Comparison of ENCODE assay signal across 9 mouse cellular contexts in genomic region chr10:102491792-102492191, GRCm38 (mm10). TPM values are rescaled to one million over a fixed set of nuclear protein-coding genes. Genes with fewer than 3 reads are reported as not detected.
A peak's percentile ranks its signal among the peaks of the same experiment; 100 is the strongest.
DNase-seq lines count a peak whose midpoint lies in the region; ATAC-seq and TF ChIP-seq lines count a peak whose summit lies in the region.
"Had no signal": no experiment of that assay in that cellular context is flagged by ENCODE, and none has a peak within 500 bp of the region (broad histone marks: within the 10 kb centered on the region; RNA-seq: fewer than 3 reads in every experiment).

No protein-coding gene starts in this region.

- no peak for TF ChIP-seq EP300 in MEL (IDR thresholded peaks at IDR 0.05; ENCODE audit: low read depth in 1 of 2, low read length in 2 of 2)

- peak; percentile 35 to 56 (median 48) for TF ChIP-seq CTCF in MEL (IDR thresholded peaks at IDR 0.05 in 2 of 3, conservative IDR thresholded peaks at IDR 0.05 in 1 of 3; ENCODE audit: control insufficient read depth in 1 of 3, insufficient read depth in 1 of 3, low read depth in 2 of 3, low read length in 3 of 3, poor library complexity in 1 of 3, severe bottlenecking in 1 of 3)

- WGBS in hindbrain, embryonic 10.5 days, result 18% methylated on average over 3 of the region's 3 CpGs
- 21% methylated on average over 3 of the region's 3 CpGs for WGBS in hindbrain, embryonic 12.5 days
- 17% methylated on average over 3 of the region's 3 CpGs for WGBS in limb, embryonic 11.5 days
- 19% methylated on average over 3 of the region's 3 CpGs for whole genome bisulfite sequencing in heart, embryonic 11.5 days (ENCODE audit: insufficient replicate concordance)

- H3K9ac ChIP-seq in hindbrain, embryonic 12.5 days, result no peak overlapping the region
- no peak overlapping the region for H3K9ac ChIP-seq in MEL (ENCODE audit: control insufficient read depth, low read depth, low read length, poor library complexity, severe bottlenecking)
- no peak overlapping the region for H3K9ac ChIP-seq in limb, embryonic 11.5 days (ENCODE audit: low read length)
- H3K9ac ChIP-seq in heart, embryonic 11.5 days (ENCODE audit: low read depth, low read length), result no peak overlapping the region
- H3K9ac ChIP-seq: embryonic facial prominence, embryonic 12.5 days had no signal

- no peak for TF ChIP-seq POLR2A in MEL (IDR thresholded peaks at IDR 0.05; ENCODE audit: control insufficient read depth in 1 of 2, insufficient read depth in 1 of 2, low read depth in 1 of 2, low read length in 2 of 2, poor library complexity in 1 of 2)

- no peak overlapping the region for H3K27ac ChIP-seq in hindbrain, embryonic 10.5 days
- no peak overlapping the region for H3K27ac ChIP-seq in hindbrain, embryonic 12.5 days
- no peak overlapping the region for H3K27ac ChIP-seq in MEL (ENCODE audit: control insufficient read depth, low read depth, low read length)
- H3K27ac ChIP-seq in limb, embryonic 11.5 days (replicated peaks; ENCODE audit: low read depth, low read length), result no peak overlapping the region
- H3K27ac ChIP-seq in heart, embryonic 11.5 days (ENCODE audit: low read depth, low read length), result no peak overlapping the region
- H3K27ac ChIP-seq: embryonic facial prominence, embryonic 12.5 days had no signal

- no peak for ATAC-seq in hindbrain, embryonic 12.5 days (ENCODE audit: low FRiP score)
- ATAC-seq in hematopoietic stem cell, adult 5-6 weeks (replicated peaks in 1 of 2; ENCODE audit: insufficient read depth in 1 of 2, low FRiP score in 2 of 2, low TSS enrichment in 1 of 2, low read depth in 1 of 2, poor library complexity in 2 of 2, severe bottlenecking in 2 of 2), result 0 out of 4 replicates have a peak, but pooled peaks have one; percentile 29 to 42
- ATAC-seq in limb, embryonic 11.5 days (ENCODE audit: insufficient number of reproducible peaks, low FRiP score, low TSS enrichment, low read depth), result no peak
- no peak for ATAC-seq in heart, embryonic 11.5 days (replicated peaks; ENCODE audit: insufficient number of reproducible peaks, low FRiP score, low TSS enrichment)

- no peaks in the 10 kb centered on the region for H3K27me3 ChIP-seq in hindbrain, embryonic 10.5 days (ENCODE audit: insufficient read depth, poor library complexity, severe bottlenecking)
- no peaks in the 10 kb centered on the region for H3K27me3 ChIP-seq in hindbrain, embryonic 12.5 days
- no peaks in the 10 kb centered on the region for H3K27me3 ChIP-seq in MEL (ENCODE audit: control insufficient read depth in 1 of 2, insufficient read depth in 2 of 2, low read length in 2 of 2)
- no peaks in the 10 kb centered on the region for H3K27me3 ChIP-seq in limb, embryonic 11.5 days (ENCODE audit: control insufficient read depth, insufficient read depth, low read length)
- no peaks in the 10 kb centered on the region for H3K27me3 ChIP-seq in heart, embryonic 11.5 days (ENCODE audit: control insufficient read depth, insufficient read depth, low read length)
- H3K27me3 ChIP-seq: embryonic facial prominence, embryonic 12.5 days had no signal

- no peaks in the 10 kb centered on the region for H3K4me1 ChIP-seq in hindbrain, embryonic 10.5 days (replicated peaks)
- H3K4me1 ChIP-seq in hindbrain, embryonic 12.5 days, result no peaks in the 10 kb centered on the region
- H3K4me1 ChIP-seq in MEL (ENCODE audit: control insufficient read depth in 1 of 2, insufficient read depth in 2 of 2, low read length in 2 of 2), result no peaks in the 10 kb centered on the region
- no peaks in the 10 kb centered on the region for H3K4me1 ChIP-seq in limb, embryonic 11.5 days (ENCODE audit: control insufficient read depth, insufficient read depth, low read length)
- no peaks in the 10 kb centered on the region for H3K4me1 ChIP-seq in heart, embryonic 11.5 days (ENCODE audit: control insufficient read depth, insufficient read depth, low read length)
- H3K4me1 ChIP-seq: embryonic facial prominence, embryonic 12.5 days had no signal

- H3K4me3 ChIP-seq in hindbrain, embryonic 10.5 days, result no peak overlapping the region
- no peak overlapping the region for H3K4me3 ChIP-seq in hindbrain, embryonic 12.5 days
- no peak overlapping the region for H3K4me3 ChIP-seq in MEL (ENCODE audit: control insufficient read depth in 1 of 2, insufficient read depth in 1 of 2, low read depth in 2 of 2, low read length in 2 of 2)
- no peak overlapping the region for H3K4me3 ChIP-seq in limb, embryonic 11.5 days (ENCODE audit: low read depth, low read length)
- H3K4me3 ChIP-seq in heart, embryonic 11.5 days (ENCODE audit: low read depth, low read length), result no peak overlapping the region
- H3K4me3 ChIP-seq: embryonic facial prominence, embryonic 12.5 days had no signal

- H3K9me3 ChIP-seq in hindbrain, embryonic 10.5 days, result no peaks in the 10 kb centered on the region
- H3K9me3 ChIP-seq in hindbrain, embryonic 12.5 days (replicated peaks), result no peaks in the 10 kb centered on the region
- no peaks in the 10 kb centered on the region for H3K9me3 ChIP-seq in MEL (replicated peaks; ENCODE audit: insufficient read depth, low read length)
- no peaks in the 10 kb centered on the region for H3K9me3 ChIP-seq in limb, embryonic 11.5 days (ENCODE audit: control insufficient read depth, low read length)
- H3K9me3 ChIP-seq in heart, embryonic 11.5 days (replicated peaks; ENCODE audit: control insufficient read depth, low read length), result no peaks in the 10 kb centered on the region
- H3K9me3 ChIP-seq: embryonic facial prominence, embryonic 12.5 days had no signal

- H3K79me2 ChIP-seq in MEL (ENCODE audit: control insufficient read depth, insufficient read depth, low read length, poor library complexity), result no peaks in the 10 kb centered on the region

- peak; percentile 30 for TF ChIP-seq RAD21 in MEL (IDR thresholded peaks at IDR 0.05; ENCODE audit: low read depth, low read length)

- H3K4me2 ChIP-seq in hindbrain, embryonic 12.5 days (replicated peaks), result no peak overlapping the region
- no peak overlapping the region for H3K4me2 ChIP-seq in limb, embryonic 11.5 days (ENCODE audit: low read depth, severe bottlenecking)
- no peak overlapping the region for H3K4me2 ChIP-seq in heart, embryonic 11.5 days
- H3K4me2 ChIP-seq: embryonic facial prominence, embryonic 12.5 days had no signal

- DNase-seq in hindbrain, embryonic 10.5 days (ENCODE audit: low spot score), result peak; percentile 29
- DNase-seq in MEL (ENCODE audit: low read depth, low spot score), result peak; percentile 15
- peak; percentile 80 to 84 for DNase-seq in cerebellum, postnatal 10 days
- DNase-seq in limb, embryonic 11.5 days (ENCODE audit: low spot score), result peak; percentile 74
- peak; percentile 77 to 79 for DNase-seq in right cerebral cortex, adult 2 months (ENCODE audit: low spot score in 2 of 2)

- H3K36me3 ChIP-seq in hindbrain, embryonic 10.5 days, result no peaks in the 10 kb centered on the region
- H3K36me3 ChIP-seq in hindbrain, embryonic 12.5 days, result no peaks in the 10 kb centered on the region
- H3K36me3 ChIP-seq in MEL (ENCODE audit: control insufficient read depth in 1 of 2, insufficient read depth in 2 of 2, low read length in 2 of 2), result no peaks in the 10 kb centered on the region
- no peaks in the 10 kb centered on the region for H3K36me3 ChIP-seq in limb, embryonic 11.5 days (ENCODE audit: control insufficient read depth, insufficient read depth, low read length)
- no peaks in the 10 kb centered on the region for H3K36me3 ChIP-seq in heart, embryonic 11.5 days (ENCODE audit: control insufficient read depth, insufficient read depth, low read length)
- H3K36me3 ChIP-seq: embryonic facial prominence, embryonic 12.5 days had no signal

TF ChIP-seq in MEL, 35 proteins besides CTCF, POLR2A, EP300 and RAD21:
- TF ChIP-seq MXI1 (IDR thresholded peaks at IDR 0.05; ENCODE audit: low read depth, low read length), result no peak
- TF ChIP-seq ZKSCAN1 (IDR thresholded peaks at IDR 0.05; ENCODE audit: low read depth, low read length), result no peak
- peak; percentile 65 for TF ChIP-seq SMC3 (IDR thresholded peaks at IDR 0.05; ENCODE audit: low read depth, low read length)
TF ChIP-seq in MEL: peak in this region for 1.

RNA-seq across cellular contexts. Expression of gene Nts, which starts 1.5 kb away (rescaled TPM):
- 0.16 and 0.34 TPM in 2 replicates for polyA plus RNA-seq in hindbrain, embryonic 10.5 days (2016; fragmentation: Nextera tagmentation; extraction: Ambion mirVana)
- polyA plus RNA-seq in hindbrain, embryonic 12.5 days (2016; fragmentation: Nextera tagmentation; extraction: Ambion mirVana), result 1.3 and 1.5 TPM in 2 replicates
- total RNA-seq in MEL (2012; rRNA removed), result not detected in 2 replicates
- not detected for polyA plus RNA-seq in MEL (2012; ENCODE audit: insufficient read depth in 1 of 2, insufficient read length in 2 of 2, low read depth in 1 of 2, low replicate concordance in 2 of 2, missing spikeins in 1 of 2)
- not detected in 2 replicates for total RNA-seq in hematopoietic stem cell, adult 5-6 weeks (2017)
- 0.12 and 0.55 TPM in 2 replicates for polyA plus RNA-seq in limb, embryonic 11.5 days (2014; fragmentation: Nextera tagmentation; extraction: Ambion mirVana)
- polyA plus RNA-seq in heart, embryonic 11.5 days (2014; fragmentation: Nextera tagmentation; extraction: Ambion mirVana), result 4.2 and 5.5 TPM in 2 replicates

RNA-seq across cellular contexts. Expression of gene Rassf9, which starts 20.2 kb away (rescaled TPM):
- 0.57 and 1.2 TPM in 2 replicates for polyA plus RNA-seq in hindbrain, embryonic 10.5 days (2016; fragmentation: Nextera tagmentation; extraction: Ambion mirVana)
- polyA plus RNA-seq in hindbrain, embryonic 12.5 days (2016; fragmentation: Nextera tagmentation; extraction: Ambion mirVana), result 2.5 and 2.9 TPM in 2 replicates
- total RNA-seq in MEL (2012; rRNA removed), result not detected in 2 replicates
- not detected for polyA plus RNA-seq in MEL (2012; ENCODE audit: insufficient read depth in 1 of 2, insufficient read length in 2 of 2, low read depth in 1 of 2, low replicate concordance in 2 of 2, missing spikeins in 1 of 2)
- 0.31 TPM in 1 of 2 replicates, not detected in the other for total RNA-seq in hematopoietic stem cell, adult 5-6 weeks (2017)
- polyA plus RNA-seq in limb, embryonic 11.5 days (2014; fragmentation: Nextera tagmentation; extraction: Ambion mirVana), result 4.5 and 5.7 TPM in 2 replicates
- 0.63 and 1.3 TPM in 2 replicates for polyA plus RNA-seq in heart, embryonic 11.5 days (2014; fragmentation: Nextera tagmentation; extraction: Ambion mirVana)

Comparison
In these comparisons a context has a peak if more than half of its experiments do, and no peak if none do; other contexts are left out.
1. DNase-seq: peak in every context shown above with its lines; median percentile 82 in cerebellum, postnatal 10 days; 78 in right cerebral cortex, adult 2 months; 74 in limb, embryonic 11.5 days; 29 in hindbrain, embryonic 10.5 days; 15 in MEL.
2. ATAC-seq: peak in hematopoietic stem cell, adult 5-6 weeks (2 of 2); none in hindbrain, embryonic 12.5 days (single experiment), limb, embryonic 11.5 days (single experiment) and heart, embryonic 11.5 days (single experiment).